Mouse (Mus musculus) heart, embryonic 10.5 days (tissue): Measurements from ENCODE around the gene Gatad2a. TPM values are rescaled to one million over a fixed set of nuclear protein-coding genes. Genes with fewer than 3 reads are reported as not detected.
"Not testable (repeated sequence)": the region's sequence is repeated elsewhere in the genome, so short reads cannot be mapped to it uniquely, and the experiment has no call there.

Experiments
- DNase-seq: peaks from one replicate; pipeline ENCODE4 v3.0.0-alpha.2; 2017; ENCODE audit warnings: low spot score
- H3K27ac ChIP-seq: fragments of 300-500 bp; sonication (generic); 2 replicates; pipeline ENCODE4 v1.5.1; 2016; ENCODE audit warnings: mild to moderate bottlenecking
- H3K27me3 ChIP-seq: fragments of 300-500 bp; sonication (generic); 2 replicates; pipeline ENCODE4 v1.6.1; 2016; ENCODE audit warnings: mild to moderate bottlenecking; ENCODE audit not compliant: poor library complexity, insufficient read depth, severe bottlenecking
- H3K36me3 ChIP-seq: fragments of 300-500 bp; sonication (generic); 2 replicates; pipeline ENCODE4 v1.6.1; 2016; ENCODE audit warnings: mild to moderate bottlenecking, moderate library complexity
- H3K4me1 ChIP-seq: fragments of 300-500 bp; sonication (generic); 2 replicates; pipeline ENCODE4 v1.6.1; 2016; ENCODE audit warnings: mild to moderate bottlenecking
- H3K4me3 ChIP-seq: fragments of 300-500 bp; sonication (generic); 2 replicates; pipeline ENCODE4 v1.5.1; 2016; ENCODE audit warnings: mild to moderate bottlenecking, moderate library complexity
- H3K9me3 ChIP-seq: fragments of 300-500 bp; sonication (generic); 2 replicates; pipeline ENCODE4 v1.6.1; 2016; ENCODE audit warnings: mild to moderate bottlenecking, moderate library complexity
- WGBS: fragments of 180-500 bp; shearing (Covaris S2); methylation state at CpG from one replicate; pipeline ENCODE4 v1.1.7; 2016; 5-methylcytosine and 5-hydroxymethylcytosine counted together
- polyA plus RNA-seq: library from polyadenylated mRNA; unstranded; fragments of >200 nt; fragmentation: Nextera tagmentation; extraction: Ambion mirVana; gene quantifications from 2 replicates; pipeline ENCODE4 v1.2.1, GENCODE M21; 2016

Gene Gatad2a
- polyA plus RNA-seq, 1 experiment from 2014 or later: 47.5 TPM

- no peaks in the 10 kb centered on the region for H3K27me3 ChIP-seq
- DNase-seq: no peak
- no peak overlapping the region for H3K4me3 ChIP-seq
- no peak overlapping the region for H3K27ac ChIP-seq
- WGBS: 97% methylated on average over 2 of the region's 2 CpGs
- H3K9me3 ChIP-seq: no peaks in the 10 kb centered on the region
- H3K36me3 ChIP-seq: peaks cover 20% of the 10 kb centered on the region
- peaks cover 27% of the 10 kb centered on the region for H3K4me1 ChIP-seq
Observed at GRCm38 (mm10) chr8:69950300-69950699, 45.9 kb downstream of the Gatad2a start.

GRCm38 (mm10) chr8:69942495-69942894 is 53.7 kb downstream of the Gatad2a start:
- H3K9me3 ChIP-seq, H3K27ac ChIP-seq, DNase-seq, H3K4me3 ChIP-seq, H3K27me3 ChIP-seq: not testable (repeated sequence)
- H3K36me3 ChIP-seq: peaks cover 15% of the 10 kb centered on the region
- 64% methylated on average over 3 of the region's 3 CpGs for WGBS
- peaks cover 67% of the 10 kb centered on the region for H3K4me1 ChIP-seq

DNA sequence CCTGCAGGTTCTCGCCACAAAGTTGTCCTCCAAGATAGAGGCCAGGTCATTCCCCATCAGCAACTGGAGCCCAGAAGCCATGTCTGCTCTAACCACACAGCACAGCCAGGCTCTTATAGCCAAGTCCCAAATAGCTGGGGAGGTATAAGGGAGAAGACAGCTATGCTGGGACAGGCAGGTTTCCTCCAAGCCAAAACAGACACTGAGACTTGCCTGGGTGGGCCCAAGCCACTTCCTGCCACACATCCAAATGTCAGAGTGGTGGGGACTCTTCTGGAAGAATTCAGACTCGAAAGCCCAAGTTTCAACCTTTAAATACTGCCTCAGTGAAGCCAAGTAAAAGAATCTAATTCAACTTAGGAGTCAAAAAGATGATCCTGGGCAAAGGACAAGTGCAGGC is 55.8 kb downstream of the Gatad2a start:
- peaks cover 81% of the 10 kb centered on the region for H3K4me1 ChIP-seq
- WGBS: 86% methylated on average over 2 of the region's 2 CpGs
- no peak overlapping the region for H3K4me3 ChIP-seq
- no peaks in the 10 kb centered on the region for H3K27me3 ChIP-seq
- H3K36me3 ChIP-seq: peaks cover 14% of the 10 kb centered on the region
- DNase-seq: no peak
- no peaks in the 10 kb centered on the region for H3K9me3 ChIP-seq
- H3K27ac ChIP-seq: peak overlapping the region; percentile 71

GRCm38 (mm10) chr8:69939633-69940032 is 56.6 kb downstream of the Gatad2a start:
- 20% methylated on average over 3 of the region's 3 CpGs for WGBS
- peaks cover 88% of the 10 kb centered on the region for H3K4me1 ChIP-seq
- H3K36me3 ChIP-seq: peaks cover 21% of the 10 kb centered on the region
- peak overlapping the region; percentile 71 for H3K27ac ChIP-seq
- no peaks in the 10 kb centered on the region for H3K9me3 ChIP-seq
- peak; percentile 83 for DNase-seq
- H3K4me3 ChIP-seq: no peak overlapping the region
- no peaks in the 10 kb centered on the region for H3K27me3 ChIP-seq

DNA sequence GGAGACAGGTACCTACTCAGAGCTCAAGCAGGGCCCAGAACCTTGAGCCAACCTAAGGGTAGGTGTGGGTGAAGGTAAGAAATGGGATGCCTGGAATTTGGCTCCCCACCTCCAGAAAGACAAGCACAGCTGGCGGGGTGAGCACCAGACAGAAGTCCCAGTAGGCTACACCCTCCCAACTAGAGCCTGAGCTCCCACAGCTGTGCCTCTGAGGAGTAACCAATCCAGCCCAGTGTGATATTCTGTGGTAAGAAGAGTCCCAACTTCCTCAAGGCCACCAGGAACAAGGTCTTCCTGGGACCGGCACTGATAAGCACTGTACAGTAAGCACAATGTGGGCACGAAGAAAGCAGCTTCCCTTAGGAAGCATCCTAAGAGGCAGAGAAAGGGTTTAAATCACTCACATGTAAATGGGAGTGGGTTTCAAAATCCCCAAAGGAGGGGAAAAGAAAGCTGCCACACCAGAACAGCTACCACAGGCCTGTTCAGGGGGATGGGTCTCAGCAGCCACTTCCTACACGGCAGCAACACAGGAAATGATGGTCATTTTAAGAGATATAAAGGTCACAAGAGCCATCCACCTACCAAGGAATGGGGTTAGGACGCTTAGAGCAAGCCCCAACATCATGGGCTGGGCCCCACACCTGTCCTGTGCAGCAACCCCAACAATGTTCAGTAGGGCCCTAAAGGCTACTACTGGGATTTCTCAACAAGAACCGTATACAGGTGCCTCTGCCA is 57.8 kb downstream of the Gatad2a start:
- DNase-seq: no peak
- Histone ChIP-seq H3K4me3 (no peak overlapping the region), H3K27me3 (no peaks in the 10 kb centered on the region), H3K36me3 (peaks cover 31% of the 10 kb centered on the region), H3K4me1 (peaks cover 80% of the 10 kb centered on the region), H3K27ac (peak overlapping the region; percentile 89), H3K9me3 (no peaks in the 10 kb centered on the region)
- WGBS: 68% methylated on average over 6 of the region's 6 CpGs

GRCm38 (mm10) chr8:69937466-69937865 is 58.7 kb downstream of the Gatad2a start:
- WGBS: 81% methylated on average over 3 of the region's 3 CpGs
- DNase-seq: no peak
- no peaks in the 10 kb centered on the region for H3K27me3 ChIP-seq
- no peak overlapping the region for H3K4me3 ChIP-seq
- H3K4me1 ChIP-seq: peaks cover 72% of the 10 kb centered on the region
- peak overlapping the region; percentile 89 for H3K27ac ChIP-seq
- H3K9me3 ChIP-seq: no peaks in the 10 kb centered on the region
- peaks cover 32% of the 10 kb centered on the region for H3K36me3 ChIP-seq

- H3K4me1 ChIP-seq: peaks cover 66% of the 10 kb centered on the region
- peak overlapping the region; percentile 89 for H3K27ac ChIP-seq
- H3K9me3 ChIP-seq: no peaks in the 10 kb centered on the region
- peak; percentile 94 for DNase-seq
- H3K27me3 ChIP-seq: no peaks in the 10 kb centered on the region
- peaks cover 35% of the 10 kb centered on the region for H3K36me3 ChIP-seq
- 54% methylated on average over 7 of the region's 7 CpGs for WGBS
- no peak overlapping the region; the same call in 1 of the 2 replicates for H3K4me3 ChIP-seq
Observed at GRCm38 (mm10) chr8:69936050-69936794, 60.0 kb downstream of the Gatad2a start.

GRCm38 (mm10) chr8:69935431-69935830 is 60.8 kb downstream of the Gatad2a start:
- H3K36me3 ChIP-seq: peaks cover 35% of the 10 kb centered on the region
- DNase-seq: no peak

DNA sequence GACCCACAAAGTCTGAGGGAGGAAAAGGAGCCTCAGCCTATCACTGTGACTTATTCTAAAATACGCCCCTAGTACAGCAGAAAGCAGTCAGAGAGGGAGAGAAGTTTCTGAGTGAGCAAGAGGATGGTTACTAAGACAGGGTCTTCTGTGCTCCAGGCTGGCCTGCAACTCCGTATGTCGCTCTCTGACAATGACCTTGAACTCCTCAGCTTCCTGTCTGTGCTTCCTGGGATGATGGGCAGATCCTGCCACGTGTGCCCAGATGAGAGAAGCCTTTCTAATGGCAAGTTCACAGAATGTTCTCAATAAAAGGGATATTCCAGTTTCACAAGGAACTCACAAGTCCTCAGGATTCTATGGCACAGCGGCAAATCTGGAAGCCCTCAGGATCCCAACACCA is 61.6 kb downstream of the Gatad2a start:
- Histone ChIP-seq H3K9me3 (no peaks in the 10 kb centered on the region), H3K36me3 (peaks cover 35% of the 10 kb centered on the region), H3K4me3 (no peak overlapping the region), H3K4me1 (peaks cover 52% of the 10 kb centered on the region), H3K27ac (0 out of 2 replicates have a peak overlapping the region, but pooled peaks have one; percentile 89), H3K27me3 (no peaks in the 10 kb centered on the region)
- DNase-seq: no peak
- WGBS: 80% methylated on average over 5 of the region's 5 CpGs

More at GRCm38 (mm10) chr8:69935431-69935830, 60.8 kb downstream of the Gatad2a start:
- Histone ChIP-seq H3K9me3 (no peaks in the 10 kb centered on the region), H3K4me1 (peaks cover 60% of the 10 kb centered on the region), H3K27me3 (no peaks in the 10 kb centered on the region), H3K4me3 (no peak overlapping the region), H3K27ac (peak overlapping the region; percentile 89)
- 87% methylated on average over 3 of the region's 3 CpGs for WGBS

DNA sequence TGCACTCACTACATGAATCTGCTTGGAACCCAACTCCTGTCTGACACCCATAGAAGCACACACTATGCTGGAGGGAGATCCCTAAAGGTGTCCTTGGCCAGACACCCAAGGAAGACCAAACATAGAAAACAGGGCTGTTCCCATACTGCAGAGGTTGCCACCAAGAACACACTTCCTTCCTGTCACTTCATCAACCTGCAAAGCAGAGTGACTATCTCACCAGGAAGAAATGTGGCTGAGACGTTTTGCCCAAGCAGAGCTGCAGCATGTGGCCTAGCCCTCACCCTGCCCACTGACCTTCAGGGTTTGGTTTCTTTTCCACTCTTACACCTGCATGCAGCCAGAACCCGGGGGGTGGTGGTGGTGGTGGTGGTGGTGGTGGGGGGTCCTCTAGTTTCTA is 62.4 kb downstream of the Gatad2a start:
- Histone ChIP-seq H3K9me3 (no peaks in the 10 kb centered on the region), H3K36me3 (peaks cover 36% of the 10 kb centered on the region), H3K27me3 (no peaks in the 10 kb centered on the region), H3K4me1 (peaks cover 45% of the 10 kb centered on the region), H3K4me3 (no peak overlapping the region), H3K27ac (no peak overlapping the region)
- WGBS: 68% methylated on average over 2 of the region's 2 CpGs
- no peak for DNase-seq

DNA sequence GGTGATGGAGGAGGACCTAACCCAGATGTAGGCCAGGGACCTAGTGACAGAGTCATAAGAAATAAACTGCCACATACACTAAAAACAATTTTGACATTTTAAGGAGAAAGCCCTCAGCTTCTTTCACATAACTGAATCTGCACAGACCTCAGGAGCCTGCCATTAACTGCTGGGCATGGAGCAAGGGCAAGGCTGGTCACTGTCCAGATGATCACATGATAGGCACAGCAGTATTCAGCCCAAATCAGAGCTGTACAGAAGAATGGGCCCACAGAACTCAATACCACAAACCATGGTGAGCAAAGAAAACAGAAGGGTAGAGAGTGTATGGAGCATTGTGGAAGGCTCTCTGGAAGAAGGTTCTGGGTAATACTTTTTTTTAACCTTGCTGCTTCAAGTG is 69.3 kb downstream of the Gatad2a start:
- H3K9me3 ChIP-seq: no peaks in the 10 kb centered on the region
- H3K36me3 ChIP-seq: peaks cover 31% of the 10 kb centered on the region
- DNase-seq: no peak

GRCm38 (mm10) chr8:69923986-69924385 is 72.2 kb downstream of the Gatad2a start:
- 32% methylated on average over 1 of the region's 1 CpGs for WGBS
- Histone ChIP-seq H3K9me3 (no peaks in the 10 kb centered on the region), H3K4me3 (no peak overlapping the region), H3K36me3 (peaks cover 33% of the 10 kb centered on the region), H3K27ac (no peak overlapping the region), H3K4me1 (peaks cover 50% of the 10 kb centered on the region), H3K27me3 (no peaks in the 10 kb centered on the region)
- DNase-seq: no peak

More for the DNA sequence above, 69.3 kb downstream of the Gatad2a start:
- Histone ChIP-seq H3K27me3 (no peaks in the 10 kb centered on the region), H3K4me1 (peaks cover 26% of the 10 kb centered on the region), H3K4me3 (no peak overlapping the region), H3K27ac (no peak overlapping the region)

GRCm38 (mm10) chr8:69921141-69921540 is 75.0 kb downstream of the Gatad2a start:
- 90% methylated on average over 2 of the region's 2 CpGs for WGBS
- H3K36me3 ChIP-seq: peaks cover 28% of the 10 kb centered on the region
- peaks cover 70% of the 10 kb centered on the region for H3K4me1 ChIP-seq
- DNase-seq: no peak
- H3K27ac ChIP-seq: peak overlapping the region; percentile 74
- H3K9me3 ChIP-seq: no peaks in the 10 kb centered on the region
- no peaks in the 10 kb centered on the region for H3K27me3 ChIP-seq
- no peak overlapping the region for H3K4me3 ChIP-seq
